Mouse (Mus musculus): ENCODE measurements at regions not wholly inside any gene's neighbourhood (a gene's known extent, or its start where the extent isn't known, plus 50 kb on each side); places are given as distances from the start of the nearest gene placed in this dataset.

DNA sequence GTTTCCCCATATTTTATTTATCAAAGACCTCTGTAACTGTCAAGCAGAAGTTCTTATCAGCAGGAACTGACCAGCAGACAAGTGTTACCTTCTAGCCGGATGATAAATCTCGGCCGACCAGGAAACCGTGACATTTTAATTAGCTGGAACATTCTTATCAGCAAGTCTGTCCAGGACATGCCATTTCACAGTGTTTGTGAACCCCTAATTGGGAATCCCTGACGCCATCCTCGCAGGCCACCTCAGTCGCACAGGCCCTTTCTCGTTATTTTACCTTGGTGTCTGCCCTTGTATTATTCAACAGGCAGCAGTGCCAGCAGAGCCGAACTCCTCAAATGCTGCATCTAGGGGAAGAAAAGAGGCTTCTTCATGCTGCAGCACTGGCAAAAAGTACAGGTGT, 109.4 kb upstream of the Sdk1 start:
- no peak for DNase-seq
- Histone ChIP-seq H3K36me3 (ENCODE audit: control insufficient read depth, insufficient read depth, low read length) (no peaks in the 10 kb centered on the region), H3K27ac (ENCODE audit: insufficient read depth, low read depth, low read length) (no peak overlapping the region), H3K27me3 (replicated peaks; ENCODE audit: control insufficient read depth, insufficient read depth, low read length) (no peaks in the 10 kb centered on the region), H3K4me3 (ENCODE audit: insufficient read depth, low read depth, low read length) (no peak overlapping the region), H3K4me1 (ENCODE audit: control insufficient read depth, insufficient read depth, low read length) (no peaks in the 10 kb centered on the region)
- TF ChIP-seq CTCF (conservative IDR thresholded peaks at IDR 0.05; ENCODE audit: insufficient read depth, insufficient read length, low read depth, low read length), result no peak
- no peak for TF ChIP-seq POLR2A (IDR thresholded peaks at IDR 0.05; ENCODE audit: low read depth, low read length)
- WGBS, result 32% methylated on average over 9 of the region's 9 CpGs

DNA sequence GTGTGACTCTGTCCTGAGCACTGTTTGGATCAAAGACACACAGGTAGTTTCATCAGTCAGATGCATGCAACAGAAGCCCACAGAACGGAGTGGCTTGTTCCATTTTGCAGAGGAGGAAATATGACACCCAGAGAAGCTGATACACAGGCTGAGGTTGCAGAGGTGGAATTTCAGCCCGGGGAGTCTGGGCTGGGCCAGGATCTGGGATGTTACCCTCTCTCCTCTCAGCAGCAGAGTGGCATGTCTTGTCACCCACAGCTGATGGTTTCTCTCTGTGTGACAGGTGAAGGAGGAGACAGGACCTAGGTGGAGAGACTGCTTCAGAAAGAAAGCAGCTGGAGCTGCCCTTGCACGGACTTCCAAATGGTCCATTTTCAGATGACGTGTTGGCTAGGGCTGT, 105.1 kb upstream of the Sdk1 start:
- no peaks in the 10 kb centered on the region for H3K36me3 ChIP-seq (ENCODE audit: control insufficient read depth, insufficient read depth, low read length)
- no peak overlapping the region for H3K27ac ChIP-seq (ENCODE audit: insufficient read depth, low read depth, low read length)
- no peak for TF ChIP-seq CTCF (conservative IDR thresholded peaks at IDR 0.05; ENCODE audit: insufficient read depth, insufficient read length, low read depth, low read length)
- TF ChIP-seq POLR2A (IDR thresholded peaks at IDR 0.05; ENCODE audit: low read depth, low read length), result no peak
- H3K4me3 ChIP-seq (ENCODE audit: insufficient read depth, low read depth, low read length), result no peak overlapping the region
- no peaks in the 10 kb centered on the region for H3K27me3 ChIP-seq (replicated peaks; ENCODE audit: control insufficient read depth, insufficient read depth, low read length)
- DNase-seq, result no peak
- WGBS, result 36% methylated on average over 4 of the region's 4 CpGs
- H3K4me1 ChIP-seq (ENCODE audit: control insufficient read depth, insufficient read depth, low read length), result no peaks in the 10 kb centered on the region

DNA sequence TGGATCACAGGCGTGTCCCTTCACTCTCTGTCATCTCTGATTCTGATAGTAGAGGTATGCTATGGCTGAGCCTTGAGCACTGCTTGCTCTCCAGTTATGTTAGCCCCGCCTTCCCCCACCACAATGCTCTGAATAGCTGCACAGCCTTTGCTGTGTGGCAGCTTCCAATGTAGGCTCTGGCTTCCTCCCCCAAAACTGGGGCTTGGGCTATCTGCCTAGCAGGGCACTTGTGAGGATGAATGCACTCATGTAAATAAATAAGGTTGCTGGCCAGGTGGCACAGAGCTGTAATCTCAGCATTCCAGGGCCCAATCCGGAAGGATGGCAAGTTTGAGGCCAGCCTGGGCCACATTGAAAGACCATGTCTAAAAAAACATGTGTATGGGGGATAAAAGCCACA, 103.6 kb upstream of the Sdk1 start:
- 82% methylated on average over 3 of the region's 3 CpGs for WGBS
- TF ChIP-seq POLR2A (IDR thresholded peaks at IDR 0.05; ENCODE audit: low read depth, low read length), result no peak
- no peak for TF ChIP-seq CTCF (conservative IDR thresholded peaks at IDR 0.05; ENCODE audit: insufficient read depth, insufficient read length, low read depth, low read length)
- no peak overlapping the region for H3K27ac ChIP-seq (ENCODE audit: insufficient read depth, low read depth, low read length)
- no peaks in the 10 kb centered on the region for H3K4me1 ChIP-seq (ENCODE audit: control insufficient read depth, insufficient read depth, low read length)
- H3K27me3 ChIP-seq (replicated peaks; ENCODE audit: control insufficient read depth, insufficient read depth, low read length), result no peaks in the 10 kb centered on the region
- H3K4me3 ChIP-seq (ENCODE audit: insufficient read depth, low read depth, low read length), result no peak overlapping the region
- H3K36me3 ChIP-seq (ENCODE audit: control insufficient read depth, insufficient read depth, low read length), result no peaks in the 10 kb centered on the region
- DNase-seq, result no peak

DNA sequence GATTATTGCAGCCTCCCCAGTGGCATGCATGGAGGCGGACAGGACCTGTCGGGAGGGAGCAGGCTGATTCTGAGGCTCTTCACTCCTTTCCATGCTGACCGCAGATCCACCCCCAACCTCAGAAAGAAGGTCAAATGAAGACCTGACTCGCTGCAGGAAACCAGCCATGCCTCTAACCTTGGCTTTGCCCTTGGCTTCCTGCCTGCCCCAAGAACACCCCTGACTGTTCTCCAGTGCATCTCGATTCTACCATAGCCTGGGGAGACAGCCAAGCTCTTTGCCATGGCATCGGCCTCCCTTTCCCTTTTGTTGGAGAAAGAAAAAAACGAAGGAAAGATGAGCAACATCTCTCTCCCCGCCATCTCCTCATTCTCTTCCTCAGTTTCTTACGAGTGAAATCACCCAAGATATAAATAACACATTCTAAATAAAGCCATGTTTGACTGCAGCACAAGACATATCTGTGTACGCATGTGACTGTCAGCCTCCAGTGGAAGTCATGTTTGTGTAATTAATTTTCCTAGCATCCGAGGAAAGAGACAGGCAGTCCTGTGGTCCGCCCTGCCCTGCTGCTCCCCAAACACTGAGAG, 102.4 kb upstream of the Sdk1 start:
- no peaks in the 10 kb centered on the region for H3K36me3 ChIP-seq (ENCODE audit: control insufficient read depth, insufficient read depth, low read length)
- WGBS, result 51% methylated on average over 12 of the region's 12 CpGs
- TF ChIP-seq POLR2A (IDR thresholded peaks at IDR 0.05; ENCODE audit: low read depth, low read length) (no peak), CTCF (conservative IDR thresholded peaks at IDR 0.05; ENCODE audit: insufficient read depth, insufficient read length, low read depth, low read length) (no peak)
- no peak overlapping the region for H3K4me3 ChIP-seq (ENCODE audit: insufficient read depth, low read depth, low read length)
- H3K27ac ChIP-seq (ENCODE audit: insufficient read depth, low read depth, low read length), result no peak overlapping the region
- no peaks in the 10 kb centered on the region for H3K27me3 ChIP-seq (replicated peaks; ENCODE audit: control insufficient read depth, insufficient read depth, low read length)
- DNase-seq, result no peak
- no peaks in the 10 kb centered on the region for H3K4me1 ChIP-seq (ENCODE audit: control insufficient read depth, insufficient read depth, low read length)

DNA sequence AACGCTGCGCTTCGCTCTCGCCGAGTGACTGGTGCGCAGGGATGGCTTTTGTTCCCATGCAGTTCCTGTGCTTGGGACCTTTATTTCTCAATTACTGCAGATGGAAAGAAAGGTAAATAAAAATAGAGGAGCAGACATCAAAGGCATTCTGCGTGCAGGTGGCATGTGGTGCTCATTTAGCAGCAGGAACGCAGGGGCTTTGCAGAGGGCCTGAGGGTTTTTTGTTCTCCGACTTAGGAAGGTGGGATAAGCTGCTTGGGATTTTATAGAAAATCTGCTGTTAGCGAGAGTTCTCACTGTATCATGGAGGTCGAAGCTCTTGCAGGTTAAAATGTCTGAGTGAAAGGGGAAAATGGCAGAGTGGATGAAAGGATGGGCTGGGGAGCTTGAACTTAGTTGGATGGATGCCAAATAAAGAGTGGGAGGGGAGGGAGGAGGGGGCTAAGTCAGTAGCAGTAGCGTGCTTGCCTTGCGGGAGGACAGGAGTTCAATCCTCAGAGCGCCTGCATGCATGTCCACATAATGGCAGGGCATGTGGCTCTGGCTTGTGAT, 101.9 kb upstream of the Sdk1 start:
- 51% methylated on average over 14 of the region's 14 CpGs for WGBS
- no peak overlapping the region for H3K4me3 ChIP-seq (ENCODE audit: insufficient read depth, low read depth, low read length)
- H3K27ac ChIP-seq (ENCODE audit: insufficient read depth, low read depth, low read length), result no peak overlapping the region
- H3K27me3 ChIP-seq (replicated peaks; ENCODE audit: control insufficient read depth, insufficient read depth, low read length), result no peaks in the 10 kb centered on the region
- DNase-seq, result no peak
- TF ChIP-seq POLR2A (IDR thresholded peaks at IDR 0.05; ENCODE audit: low read depth, low read length) (no peak), CTCF (conservative IDR thresholded peaks at IDR 0.05; ENCODE audit: insufficient read depth, insufficient read length, low read depth, low read length) (no peak)
- no peaks in the 10 kb centered on the region for H3K36me3 ChIP-seq (ENCODE audit: control insufficient read depth, insufficient read depth, low read length)
- no peaks in the 10 kb centered on the region for H3K4me1 ChIP-seq (ENCODE audit: control insufficient read depth, insufficient read depth, low read length)

DNA sequence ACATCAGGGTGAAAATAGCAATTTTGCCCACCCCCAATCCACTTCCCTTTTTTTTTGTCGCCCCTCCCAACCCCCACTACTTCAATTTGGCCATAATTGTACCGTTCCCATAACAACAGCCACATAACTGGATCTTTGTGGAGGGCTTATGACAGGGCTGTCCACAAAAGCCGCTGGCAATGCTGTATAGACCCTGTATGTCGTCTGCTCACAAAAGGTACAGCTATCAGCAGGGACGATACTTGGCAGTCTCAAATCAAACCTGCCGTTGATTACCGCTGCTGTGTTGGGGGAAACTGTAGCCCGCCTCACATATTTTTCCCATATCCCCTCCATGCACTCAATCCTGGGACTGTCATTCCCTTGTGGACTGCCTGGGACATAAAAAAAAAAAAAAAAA, 80.9 kb upstream of the Sdk1 start:
- WGBS, result 81% methylated on average over 8 of the region's 8 CpGs
- no peak for TF ChIP-seq POLR2A (IDR thresholded peaks at IDR 0.05; ENCODE audit: low read depth, low read length)
- TF ChIP-seq CTCF (conservative IDR thresholded peaks at IDR 0.05; ENCODE audit: insufficient read depth, insufficient read length, low read depth, low read length), result no peak

DNA sequence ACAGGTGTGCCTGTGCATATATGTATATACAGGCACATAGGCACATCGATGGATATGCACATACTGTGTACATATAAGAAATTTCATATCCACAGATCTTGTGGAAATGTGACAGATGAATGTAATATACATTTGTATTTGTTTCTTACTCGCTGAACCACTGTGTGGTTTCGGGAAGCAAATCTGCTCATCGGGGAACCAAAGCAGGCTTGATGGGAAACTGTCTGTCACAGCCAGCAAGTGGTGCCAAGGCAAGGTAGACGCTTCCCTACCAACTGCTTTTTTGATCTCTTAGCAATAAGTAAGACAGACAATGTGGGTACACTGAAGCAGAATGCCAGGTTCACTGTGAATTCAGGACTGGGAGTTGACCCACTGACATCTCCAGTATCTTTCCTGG, 80.3 kb upstream of the Sdk1 start:
- no peak for DNase-seq
- Histone ChIP-seq H3K36me3 (ENCODE audit: control insufficient read depth, insufficient read depth, low read length) (no peaks in the 10 kb centered on the region), H3K27ac (ENCODE audit: insufficient read depth, low read depth, low read length) (no peak overlapping the region), H3K4me1 (ENCODE audit: control insufficient read depth, insufficient read depth, low read length) (no peaks in the 10 kb centered on the region), H3K4me3 (ENCODE audit: insufficient read depth, low read depth, low read length) (no peak overlapping the region), H3K27me3 (replicated peaks; ENCODE audit: control insufficient read depth, insufficient read depth, low read length) (no peaks in the 10 kb centered on the region)
- WGBS, result 91% methylated on average over 5 of the region's 5 CpGs
- no peak for TF ChIP-seq CTCF (conservative IDR thresholded peaks at IDR 0.05; ENCODE audit: insufficient read depth, insufficient read length, low read depth, low read length)
- no peak for TF ChIP-seq POLR2A (IDR thresholded peaks at IDR 0.05; ENCODE audit: low read depth, low read length)

More for the DNA sequence above, 80.9 kb upstream of the Sdk1 start:
- H3K4me1 ChIP-seq (ENCODE audit: control insufficient read depth, insufficient read depth, low read length), result no peaks in the 10 kb centered on the region
- no peak overlapping the region for H3K27ac ChIP-seq (ENCODE audit: insufficient read depth, low read depth, low read length)
- H3K36me3 ChIP-seq (ENCODE audit: control insufficient read depth, insufficient read depth, low read length), result no peaks in the 10 kb centered on the region
- no peak overlapping the region for H3K4me3 ChIP-seq (ENCODE audit: insufficient read depth, low read depth, low read length)
- no peaks in the 10 kb centered on the region for H3K27me3 ChIP-seq (replicated peaks; ENCODE audit: control insufficient read depth, insufficient read depth, low read length)
- no peak for DNase-seq

Measured in kidney, adult 2 months (tissue).